Mouse (Mus musculus) yolk sac, embryonic 10.5 days (tissue): Measurements from ENCODE around the gene Tmprss13.

ENCODE experiments used
- DNase-seq: peaks from one replicate; pipeline ENCODE4 v3.0.0-alpha.2; 2017; ENCODE audit warnings: low spot score

The Tmprss13 gene

GRCm38 (mm10) chr9:45382834-45383233 lies 63.9 kb downstream of the Tmprss13 start:
- DNase-seq = no peak

- no peak for DNase-seq
Observed at GRCm38 (mm10) chr9:45383883-45384282, 65.0 kb downstream of the Tmprss13 start.

- DNase-seq = no peak
Observed at GRCm38 (mm10) chr9:45386698-45387097, 67.8 kb downstream of the Tmprss13 start.

- peak; percentile 78 for DNase-seq
Observed at GRCm38 (mm10) chr9:45388385-45388994, 69.6 kb downstream of the Tmprss13 start.

GRCm38 (mm10) chr9:45389596-45389995 lies 70.7 kb downstream of the Tmprss13 start:
- no peak for DNase-seq

GRCm38 (mm10) chr9:45391299-45391698 lies 72.4 kb downstream of the Tmprss13 start:
- no peak for DNase-seq

GRCm38 (mm10) chr9:45395218-45395617 lies 76.3 kb downstream of the Tmprss13 start:
- DNase-seq = no peak

- peak; percentile 81 for DNase-seq
Observed at GRCm38 (mm10) chr9:45395796-45396195, 76.9 kb downstream of the Tmprss13 start.
